Mouse (Mus musculus): ENCODE measurements around the gene Slc28a1.

DNA sequence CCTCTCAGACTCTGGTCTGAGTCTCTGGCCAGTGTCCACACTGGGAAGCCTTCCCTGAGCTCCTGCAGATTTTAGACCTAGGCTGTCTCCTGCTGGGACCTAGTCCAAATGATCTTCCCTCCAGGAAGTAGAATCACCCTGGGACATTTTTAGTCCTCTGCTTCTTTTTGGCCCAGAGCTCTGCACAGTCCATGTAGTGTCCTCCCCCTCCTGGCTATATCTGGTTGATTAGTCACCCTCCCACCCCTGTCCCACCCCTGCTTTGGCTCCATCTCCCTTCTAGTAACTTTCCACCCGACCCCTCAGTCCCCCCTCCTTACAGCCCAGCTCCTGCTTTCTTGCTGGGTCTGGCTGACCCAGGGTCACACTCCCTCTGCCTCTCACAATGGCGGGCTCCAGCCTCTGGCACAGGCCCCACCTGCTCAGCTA lies 18.3 kb downstream of the Slc28a1 start:
- TF ChIP-seq CTCF (IDR thresholded peaks at IDR 0.05; ENCODE audit: control insufficient read depth, insufficient read depth, low read length) (no peak), POLR2A (IDR thresholded peaks at IDR 0.05; ENCODE audit: borderline replicate concordance, control insufficient read depth, low read depth, low read length) (no peak)
